Mouse (Mus musculus) cerebellum, adult 11 months (tissue): ENCODE measurements around the gene Gm20388.
A peak's percentile ranks its signal among the peaks of the same experiment; 100 is the strongest.

Experiments used
- DNase-seq: peaks from one replicate; pipeline ENCODE4 v3.0.0; 2022

Gm20388 gene

GRCm38 (mm10) chr8:121919731-121920130 is 2009.1 kb downstream of the Gm20388 start:
- no peak for DNase-seq

GRCm38 (mm10) chr8:121921582-121921981 is 2010.9 kb downstream of the Gm20388 start:
- DNase-seq = no peak

- no peak for DNase-seq
These were observed 2011.5 kb downstream of the Gm20388 start for GRCm38 (mm10) chr8:121922101-121922500.

GRCm38 (mm10) chr8:121924681-121925080 is 2014.0 kb downstream of the Gm20388 start:
- DNase-seq = no peak

- peak; percentile 67 for DNase-seq
These were observed 2015.0 kb downstream of the Gm20388 start for GRCm38 (mm10) chr8:121925624-121926023.

- DNase-seq = no peak
These were observed 2015.6 kb downstream of the Gm20388 start for GRCm38 (mm10) chr8:121926266-121926665.

GRCm38 (mm10) chr8:121927316-121927715 is 2016.7 kb downstream of the Gm20388 start:
- DNase-seq = no peak

- no peak for DNase-seq
These were observed 2019.4 kb downstream of the Gm20388 start for GRCm38 (mm10) chr8:121930047-121930446.

- DNase-seq = no peak
These were observed 2020.9 kb downstream of the Gm20388 start for GRCm38 (mm10) chr8:121931571-121931970.

- DNase-seq = no peak
These were observed 2021.5 kb downstream of the Gm20388 start for GRCm38 (mm10) chr8:121932026-121932667.

GRCm38 (mm10) chr8:121932668-121933520 is 2022.3 kb downstream of the Gm20388 start:
- no peak for DNase-seq

- DNase-seq = no peak
These were observed 2023.9 kb downstream of the Gm20388 start for GRCm38 (mm10) chr8:121934506-121934905.

GRCm38 (mm10) chr8:121934923-121935322 is 2024.3 kb downstream of the Gm20388 start:
- no peak for DNase-seq

GRCm38 (mm10) chr8:121935341-121936294 is 2025.0 kb downstream of the Gm20388 start:
- DNase-seq = peak; percentile 75

GRCm38 (mm10) chr8:121936391-121936790 is 2025.8 kb downstream of the Gm20388 start:
- DNase-seq = no peak

- DNase-seq = no peak
These were observed 2028.1 kb downstream of the Gm20388 start for GRCm38 (mm10) chr8:121938732-121939131.

GRCm38 (mm10) chr8:121943057-121943540 is 2032.5 kb downstream of the Gm20388 start:
- DNase-seq = no peak

- DNase-seq = no peak
These were observed 2033.1 kb downstream of the Gm20388 start for GRCm38 (mm10) chr8:121943716-121944115.

- no peak for DNase-seq
These were observed 2034.2 kb downstream of the Gm20388 start, which contains the start of gene Car5a for GRCm38 (mm10) chr8:121944831-121945230. Car5a (minus strand) TSS chr8:121944904.

- no peak for DNase-seq
These were observed 2035.7 kb downstream of the Gm20388 start for GRCm38 (mm10) chr8:121946351-121946750.

GRCm38 (mm10) chr8:121947047-121947752 is 2036.6 kb downstream of the Gm20388 start:
- DNase-seq = peak; percentile 33

- peak; percentile 70 for DNase-seq
These were observed 2037.1 kb downstream of the Gm20388 start for GRCm38 (mm10) chr8:121947753-121948141.
